Comparison of ENCODE assay signal across 8 mouse cellular contexts in the genomic region with DNA sequence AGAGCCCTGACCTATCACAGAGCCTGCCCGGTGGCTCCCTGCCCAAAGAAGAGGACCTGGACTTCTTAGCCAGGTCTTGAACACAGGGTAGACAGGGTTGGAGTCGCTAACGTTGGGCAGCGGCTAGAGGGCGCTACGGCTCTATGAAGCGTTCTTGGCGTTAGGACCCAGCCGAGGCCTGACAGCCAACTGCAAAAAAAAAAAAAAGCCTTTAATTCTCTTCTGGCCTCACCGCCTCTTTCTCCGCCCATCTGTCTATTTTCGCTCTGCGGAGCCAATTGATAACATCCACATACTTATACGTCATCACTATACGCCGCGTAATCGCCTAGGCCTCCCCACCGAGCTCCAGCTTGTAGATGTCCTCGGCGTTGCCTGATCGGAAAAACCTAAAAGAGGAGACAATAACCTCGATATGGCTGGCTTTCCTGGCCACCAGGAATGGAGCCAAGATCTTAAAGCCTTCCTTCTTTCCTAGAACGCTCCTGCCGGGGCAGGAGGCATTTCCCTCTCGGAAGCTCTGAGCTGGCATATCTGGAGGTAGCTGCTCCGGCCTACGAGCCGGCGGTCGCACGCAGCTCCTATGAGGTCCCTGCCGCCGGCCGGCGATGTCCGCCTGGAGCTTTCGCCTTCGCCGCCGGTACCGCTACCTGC. TPM values are rescaled to one million over a fixed set of nuclear protein-coding genes. Genes with fewer than 3 reads are reported as not detected.
A peak's percentile ranks its signal among the peaks of the same experiment; 100 is the strongest.
DNase-seq lines count a peak whose midpoint lies in the region; ATAC-seq and TF ChIP-seq lines count a peak whose summit lies in the region.

A gene (plus strand): TSS at position 374 of the 654 bp plus-strand sequence.

- intact Hi-C loops in heart, postnatal 10 days (cut with DNase I) = loop anchor here (1.0 to 5.0 kb wide), 4 partner anchors 47 to 136 kb away; a partner anchor contains a TSS

- peak within 1 kb of the TSS; percentile 98 for H3K4me3 ChIP-seq in ES-Bruce4 (ENCODE audit: low read depth, low read length)
- H3K4me3 ChIP-seq in forebrain, embryonic 13.5 days = peak within 1 kb of the TSS; percentile 95
- H3K4me3 ChIP-seq in liver, postnatal 0 days (ENCODE audit: low read depth, low read length) = peak within 1 kb of the TSS; percentile 74
- H3K4me3 ChIP-seq in neural tube, embryonic 14.5 days (ENCODE audit: low read depth, low read length) = peak within 1 kb of the TSS; percentile 75

- H3K9ac ChIP-seq in ES-Bruce4 (ENCODE audit: low read depth, poor library complexity, severe bottlenecking) = peak within 1 kb of the TSS; percentile 87
- H3K9ac ChIP-seq in forebrain, embryonic 13.5 days = peak within 1 kb of the TSS; percentile 95
- peak within 1 kb of the TSS; percentile 83 for H3K9ac ChIP-seq in liver, postnatal 0 days (replicated peaks)
- H3K9ac ChIP-seq in neural tube, embryonic 14.5 days (replicated peaks; ENCODE audit: low read depth, low read length) = peak within 1 kb of the TSS; percentile 83

- DNase-seq in heart, postnatal 10 days = peak; percentile 96 to 97
- DNase-seq in large intestine, adult 2 months (ENCODE audit: low read depth, low spot score) = peak; percentile 98
- DNase-seq in liver, postnatal 0 days = peak; percentile 92
- DNase-seq in testis, postnatal 10 days (ENCODE audit: low spot score) = peak; percentile 92

- H3K27me3 ChIP-seq in ES-Bruce4 (ENCODE audit: control insufficient read depth, insufficient read depth, low read length, poor library complexity, severe bottlenecking) = no peaks in the 10 kb centered on the region
- H3K27me3 ChIP-seq in forebrain, embryonic 13.5 days = no peaks in the 10 kb centered on the region
- H3K27me3 ChIP-seq in liver, postnatal 0 days (ENCODE audit: insufficient read depth, low read length) = no peaks in the 10 kb centered on the region
- H3K27me3 ChIP-seq in neural tube, embryonic 14.5 days (ENCODE audit: control insufficient read depth, insufficient read depth, low read length) = no peaks in the 10 kb centered on the region

- TF ChIP-seq EP300 in ES-Bruce4 (IDR thresholded peaks at IDR 0.05; ENCODE audit: insufficient read depth, low read depth, low read length) = no peak
- TF ChIP-seq EP300 in liver, postnatal 0 days (IDR thresholded peaks at IDR 0.05; ENCODE audit: low read depth) = peak; percentile 93

- peak within 1 kb of the TSS; percentile 42; the same call in 1 of the 2 replicates for H3K27ac ChIP-seq in ES-Bruce4 (ENCODE audit: insufficient read depth, low read length)
- H3K27ac ChIP-seq in forebrain, embryonic 13.5 days = peak within 1 kb of the TSS; percentile 89
- peak within 1 kb of the TSS; percentile 79 for H3K27ac ChIP-seq in liver, postnatal 0 days (ENCODE audit: low read depth)
- peak within 1 kb of the TSS; percentile 87 for H3K27ac ChIP-seq in neural tube, embryonic 14.5 days (ENCODE audit: low read depth, low read length)

- ATAC-seq in cerebellum, adult (ENCODE audit: insufficient number of reproducible peaks, low FRiP score, low TSS enrichment) = peak; percentile 92
- ATAC-seq in forebrain, embryonic 13.5 days = peak; percentile 97
- ATAC-seq in liver, postnatal 0 days = peak; percentile 98
- peak; percentile 97 for ATAC-seq in neural tube, embryonic 14.5 days (ENCODE audit: low read depth)

- H3K9me3 ChIP-seq in ES-Bruce4 (replicated peaks; ENCODE audit: control insufficient read depth, insufficient read depth, low read length, poor library complexity, severe bottlenecking) = no peaks in the 10 kb centered on the region
- no peaks in the 10 kb centered on the region for H3K9me3 ChIP-seq in forebrain, embryonic 13.5 days (replicated peaks)
- no peaks in the 10 kb centered on the region for H3K9me3 ChIP-seq in liver, postnatal 0 days (ENCODE audit: low read length)
- H3K9me3 ChIP-seq in neural tube, embryonic 14.5 days (ENCODE audit: control insufficient read depth, low read length) = no peaks in the 10 kb centered on the region

- under 1% methylated on average over 42 of the region's 42 CpGs for WGBS in forebrain, embryonic 13.5 days
- WGBS in large intestine, adult 2 months = under 1% methylated on average over 42 of the region's 42 CpGs
- WGBS in liver, postnatal 0 days (ENCODE audit: insufficient replicate concordance) = under 1% methylated on average over 42 of the region's 42 CpGs
- under 1% methylated on average over 42 of the region's 42 CpGs for WGBS in neural tube, embryonic 14.5 days

- peak; percentile 86 for TF ChIP-seq CTCF in ES-Bruce4 (IDR thresholded peaks at IDR 0.05; ENCODE audit: low read depth, low read length)
- TF ChIP-seq CTCF in liver, postnatal 0 days (IDR thresholded peaks at IDR 0.05; ENCODE audit: low read depth) = peak; percentile 92

- H3K4me1 ChIP-seq in ES-Bruce4 (ENCODE audit: control insufficient read depth, insufficient read depth, low read length) = no peaks in the 10 kb centered on the region
- peaks cover 14% of the 10 kb centered on the region for H3K4me1 ChIP-seq in forebrain, embryonic 13.5 days
- H3K4me1 ChIP-seq in liver, postnatal 0 days (ENCODE audit: insufficient read depth) = peaks cover 15% of the 10 kb centered on the region
- H3K4me1 ChIP-seq in neural tube, embryonic 14.5 days (ENCODE audit: control insufficient read depth, insufficient read depth, low read length) = peaks cover 7% of the 10 kb centered on the region; the same call in 1 of the 2 replicates

- H3K36me3 ChIP-seq in ES-Bruce4 (ENCODE audit: control insufficient read depth, insufficient read depth, low read length, poor library complexity, severe bottlenecking) = peaks cover 30% of the 10 kb centered on the region
- H3K36me3 ChIP-seq in forebrain, embryonic 13.5 days (ENCODE audit: poor library complexity, severe bottlenecking) = peaks cover 38% of the 10 kb centered on the region
- H3K36me3 ChIP-seq in liver, postnatal 0 days (replicated peaks; ENCODE audit: insufficient read depth, low read length) = peaks cover 49% of the 10 kb centered on the region
- H3K36me3 ChIP-seq in neural tube, embryonic 14.5 days (ENCODE audit: control insufficient read depth, insufficient read depth, low read length) = peaks cover 27% of the 10 kb centered on the region

- TF ChIP-seq POLR2A in ES-Bruce4 (IDR thresholded peaks at IDR 0.05; ENCODE audit: insufficient read depth, low read length) = no peak

- H3K4me2 ChIP-seq in forebrain, embryonic 13.5 days = peak within 1 kb of the TSS; percentile 67
- peak within 1 kb of the TSS; percentile 69 for H3K4me2 ChIP-seq in liver, postnatal 0 days (ENCODE audit: low read depth, low read length)
- peak within 1 kb of the TSS; percentile 55 for H3K4me2 ChIP-seq in neural tube, embryonic 14.5 days (ENCODE audit: low read depth, low read length)

RNA-seq across cellular contexts. Expression of the gene that starts here (rescaled TPM):
- 47.7 and 51.5 TPM in 2 replicates for polyA plus RNA-seq in ES-Bruce4 (2011; ENCODE audit: insufficient read depth, insufficient read length, low read depth, missing spikeins)
- polyA plus RNA-seq in forebrain, embryonic 13.5 days (2015; fragmentation: Nextera tagmentation; extraction: Ambion mirVana) = 135 and 140 TPM in 2 replicates
- total RNA-seq in heart, postnatal 10 days (2021) = 10 to 100 TPM; 51.0 to 52.8 TPM
- polyA plus RNA-seq in large intestine, adult 2 months (2012; rRNA removed) = 257 and 258 TPM in 2 replicates
- polyA plus RNA-seq in liver, postnatal 0 days (2015; fragmentation: Nextera tagmentation; extraction: Ambion mirVana) = 38.4 and 40.1 TPM in 2 replicates
- 155 and 163 TPM in 2 replicates for polyA plus RNA-seq in neural tube, embryonic 14.5 days (2014; fragmentation: Nextera tagmentation; extraction: Ambion mirVana)

Comparison
In these comparisons a context has a peak if more than half of its experiments do, and no peak if none do; other contexts are left out.
1. Peak in every context shown above with its lines: DNase-seq, ATAC-seq, H3K4me3 ChIP-seq and H3K27ac ChIP-seq.